Mouse (Mus musculus): ENCODE measurements at regions not wholly inside any gene's neighbourhood (a gene's known extent, or its start where the extent isn't known, plus 50 kb on each side); places are given as distances from the start of the nearest gene placed in this dataset.

- H3K4me1 ChIP-seq, result no peaks in the 10 kb centered on the region
- no peak overlapping the region for H3K9ac ChIP-seq (replicated peaks)
- 92% methylated on average over 4 of the region's 4 CpGs for WGBS
- ATAC-seq (ENCODE audit: low FRiP score, low read depth), result no peak
- H3K4me2 ChIP-seq (replicated peaks), result no peak overlapping the region
- H3K27ac ChIP-seq (replicated peaks), result no peak overlapping the region
- no peak overlapping the region for H3K4me3 ChIP-seq
- H3K36me3 ChIP-seq, result no peaks in the 10 kb centered on the region
- no peaks in the 10 kb centered on the region for H3K27me3 ChIP-seq
- no peaks in the 10 kb centered on the region for H3K9me3 ChIP-seq
These were observed 278.1 kb upstream of the Impad1 start for GRCm38 (mm10) chr4:5071243-5071642.

GRCm38 (mm10) chr4:5059290-5059955 is 266.3 kb upstream of the Impad1 start:
- Histone ChIP-seq H3K36me3 (no peaks in the 10 kb centered on the region), H3K4me3 (no peak overlapping the region), H3K27ac (replicated peaks) (no peak overlapping the region), H3K27me3 (no peaks in the 10 kb centered on the region), H3K9ac (replicated peaks) (no peak overlapping the region), H3K9me3 (no peaks in the 10 kb centered on the region), H3K4me1 (no peaks in the 10 kb centered on the region), H3K4me2 (replicated peaks) (no peak overlapping the region)
- ATAC-seq (ENCODE audit: low FRiP score, low read depth), result no peak; the same call in 1 of the 2 replicates
- WGBS, result 28% methylated on average over 2 of the region's 2 CpGs

GRCm38 (mm10) chr4:5029929-5030328 is 236.8 kb upstream of the Impad1 start:
- Histone ChIP-seq H3K27ac (replicated peaks) (no peak overlapping the region), H3K4me1 (no peaks in the 10 kb centered on the region), H3K4me2 (replicated peaks) (no peak overlapping the region), H3K9me3 (no peaks in the 10 kb centered on the region), H3K9ac (replicated peaks) (no peak overlapping the region), H3K36me3 (no peaks in the 10 kb centered on the region), H3K4me3 (no peak overlapping the region), H3K27me3 (no peaks in the 10 kb centered on the region)
- 75% methylated on average over 2 of the region's 2 CpGs for WGBS
- ATAC-seq (ENCODE audit: low FRiP score, low read depth), result no peak

GRCm38 (mm10) chr4:4987491-4987890 is 194.3 kb upstream of the Impad1 start:
- Histone ChIP-seq H3K36me3 (no peaks in the 10 kb centered on the region), H3K27me3 (no peaks in the 10 kb centered on the region), H3K27ac (replicated peaks) (no peak overlapping the region), H3K9me3 (no peaks in the 10 kb centered on the region), H3K9ac (replicated peaks) (no peak overlapping the region), H3K4me3 (no peak overlapping the region), H3K4me2 (replicated peaks) (no peak overlapping the region), H3K4me1 (no peaks in the 10 kb centered on the region)
- ATAC-seq (ENCODE audit: low FRiP score, low read depth), result no peak
- 83% methylated on average over 4 of the region's 4 CpGs for whole genome bisulfite sequencing

GRCm38 (mm10) chr4:4983474-4984194 is 190.5 kb upstream of the Impad1 start:
- no peak for ATAC-seq (ENCODE audit: low FRiP score, low read depth)
- Histone ChIP-seq H3K27ac (replicated peaks) (no peak overlapping the region), H3K36me3 (no peaks in the 10 kb centered on the region), H3K9me3 (no peaks in the 10 kb centered on the region), H3K9ac (replicated peaks) (no peak overlapping the region), H3K4me1 (no peaks in the 10 kb centered on the region), H3K27me3 (no peaks in the 10 kb centered on the region), H3K4me3 (no peak overlapping the region), H3K4me2 (replicated peaks) (no peak overlapping the region)
- 77% methylated on average over 1 of the region's 1 CpGs for WGBS

GRCm38 (mm10) chr4:4971800-4972319 is 178.7 kb upstream of the Impad1 start:
- H3K9me3 ChIP-seq, result no peaks in the 10 kb centered on the region
- no peak overlapping the region for H3K27ac ChIP-seq (replicated peaks)
- H3K9ac ChIP-seq (replicated peaks), result no peak overlapping the region
- H3K36me3 ChIP-seq, result no peaks in the 10 kb centered on the region
- WGBS, result 84% methylated on average over 2 of the region's 2 CpGs
- H3K4me1 ChIP-seq, result no peaks in the 10 kb centered on the region
- ATAC-seq (ENCODE audit: low FRiP score, low read depth), result no peak
- H3K27me3 ChIP-seq, result no peaks in the 10 kb centered on the region
- no peak overlapping the region for H3K4me2 ChIP-seq (replicated peaks)
- no peak overlapping the region for H3K4me3 ChIP-seq

- ATAC-seq (ENCODE audit: low FRiP score, low read depth), result 0 out of 2 replicates have a peak, but pooled peaks have one; percentile 49
- WGBS, result 70% methylated on average over 1 of the region's 1 CpGs
These were observed 155.8 kb upstream of the Impad1 start for GRCm38 (mm10) chr4:4948956-4949355.

GRCm38 (mm10) chr4:4944498-4944897 is 151.3 kb upstream of the Impad1 start:
- Histone ChIP-seq H3K4me2 (replicated peaks) (no peak overlapping the region), H3K9ac (replicated peaks) (no peak overlapping the region), H3K4me3 (no peak overlapping the region), H3K27ac (replicated peaks) (no peak overlapping the region), H3K9me3 (no peaks in the 10 kb centered on the region), H3K4me1 (no peaks in the 10 kb centered on the region), H3K36me3 (no peaks in the 10 kb centered on the region), H3K27me3 (no peaks in the 10 kb centered on the region)
- ATAC-seq (ENCODE audit: low FRiP score, low read depth), result no peak

More at GRCm38 (mm10) chr4:4948956-4949355, 155.8 kb upstream of the Impad1 start:
- Histone ChIP-seq H3K27me3 (no peaks in the 10 kb centered on the region), H3K27ac (replicated peaks) (no peak overlapping the region), H3K4me2 (replicated peaks) (no peak overlapping the region), H3K9ac (replicated peaks) (no peak overlapping the region), H3K9me3 (no peaks in the 10 kb centered on the region), H3K36me3 (no peaks in the 10 kb centered on the region), H3K4me3 (no peak overlapping the region), H3K4me1 (no peaks in the 10 kb centered on the region)

- Histone ChIP-seq H3K27ac (replicated peaks) (no peak overlapping the region), H3K9me3 (no peaks in the 10 kb centered on the region), H3K36me3 (no peaks in the 10 kb centered on the region), H3K9ac (replicated peaks) (no peak overlapping the region), H3K4me3 (no peak overlapping the region), H3K4me1 (no peaks in the 10 kb centered on the region), H3K27me3 (no peaks in the 10 kb centered on the region), H3K4me2 (replicated peaks) (no peak overlapping the region)
- no peak for ATAC-seq (ENCODE audit: low FRiP score, low read depth)
These were observed 132.6 kb upstream of the Impad1 start for GRCm38 (mm10) chr4:4925741-4926140.

GRCm38 (mm10) chr4:4920256-4920655 is 127.1 kb upstream of the Impad1 start:
- Histone ChIP-seq H3K4me1 (no peaks in the 10 kb centered on the region), H3K4me2 (replicated peaks) (no peak overlapping the region), H3K27me3 (no peaks in the 10 kb centered on the region), H3K36me3 (no peaks in the 10 kb centered on the region), H3K9me3 (peaks cover 2% of the 10 kb centered on the region), H3K9ac (replicated peaks) (no peak overlapping the region), H3K27ac (replicated peaks) (no peak overlapping the region), H3K4me3 (no peak overlapping the region)
- 89% methylated on average over 1 of the region's 1 CpGs for WGBS
- no peak for ATAC-seq (ENCODE audit: low FRiP score, low read depth)

- H3K27me3 ChIP-seq, result no peaks in the 10 kb centered on the region
- no peak overlapping the region for H3K9ac ChIP-seq (replicated peaks)
- no peak overlapping the region for H3K4me3 ChIP-seq
- no peaks in the 10 kb centered on the region for H3K4me1 ChIP-seq
- no peak overlapping the region for H3K27ac ChIP-seq (replicated peaks)
- no peak overlapping the region for H3K4me2 ChIP-seq (replicated peaks)
- no peaks in the 10 kb centered on the region for H3K9me3 ChIP-seq
- H3K36me3 ChIP-seq, result no peaks in the 10 kb centered on the region
- ATAC-seq (ENCODE audit: low FRiP score, low read depth), result no peak
These were observed 82.1 kb upstream of the Impad1 start for GRCm38 (mm10) chr4:4875257-4875656.

- H3K4me3 ChIP-seq, result no peak overlapping the region
- no peaks in the 10 kb centered on the region for H3K9me3 ChIP-seq
- no peak for ATAC-seq (ENCODE audit: low FRiP score, low read depth)
- H3K27me3 ChIP-seq, result no peaks in the 10 kb centered on the region
- H3K9ac ChIP-seq (replicated peaks), result no peak overlapping the region
- 84% methylated on average over 2 of the region's 2 CpGs for WGBS
- H3K36me3 ChIP-seq, result no peaks in the 10 kb centered on the region
- H3K4me1 ChIP-seq, result no peaks in the 10 kb centered on the region
- H3K4me2 ChIP-seq (replicated peaks), result no peak overlapping the region
- H3K27ac ChIP-seq (replicated peaks), result no peak overlapping the region
These were observed 65.2 kb upstream of the Impad1 start for GRCm38 (mm10) chr4:4858345-4858744.
